Mouse (Mus musculus) induced T-regulatory cell, adult 2 months (primary cell): ENCODE measurements around the gene Smoc1.

Experiments used
- DNase-seq: peaks from one replicate; pipeline ENCODE4 v3.0.0-alpha.2; 2012; ENCODE audit warnings: low read depth

Smoc1 gene

GRCm38 (mm10) chr12:81024993-81025392 lies 1.6 kb upstream of the Smoc1 start:
- DNase-seq = peak; percentile 12

GRCm38 (mm10) chr12:81026995-81027942 lies 661 bp downstream of the Smoc1 start:
- no peak for DNase-seq

- DNase-seq = no peak
These were observed 1.8 kb downstream of the Smoc1 start for GRCm38 (mm10) chr12:81028291-81028920.

GRCm38 (mm10) chr12:81029731-81030130 lies 3.1 kb downstream of the Smoc1 start:
- no peak for DNase-seq

GRCm38 (mm10) chr12:81031579-81031978 lies 5.0 kb downstream of the Smoc1 start:
- no peak for DNase-seq

- DNase-seq = no peak
These were observed 6.9 kb downstream of the Smoc1 start for GRCm38 (mm10) chr12:81033389-81034041.

GRCm38 (mm10) chr12:81034042-81034417 lies 7.4 kb downstream of the Smoc1 start:
- DNase-seq = no peak

GRCm38 (mm10) chr12:81035850-81036249 lies 9.2 kb downstream of the Smoc1 start:
- DNase-seq = no peak

GRCm38 (mm10) chr12:81043616-81044015 lies 17.0 kb downstream of the Smoc1 start:
- no peak for DNase-seq

- no peak for DNase-seq
These were observed 20.3 kb downstream of the Smoc1 start for GRCm38 (mm10) chr12:81046926-81047325.

GRCm38 (mm10) chr12:81049661-81050060 lies 23.1 kb downstream of the Smoc1 start:
- DNase-seq = no peak

GRCm38 (mm10) chr12:81055000-81055705 lies 28.5 kb downstream of the Smoc1 start:
- DNase-seq = no peak

GRCm38 (mm10) chr12:81055811-81056210 lies 29.2 kb downstream of the Smoc1 start:
- no peak for DNase-seq

GRCm38 (mm10) chr12:81057619-81058018 lies 31.0 kb downstream of the Smoc1 start:
- DNase-seq = no peak

GRCm38 (mm10) chr12:81058561-81058960 lies 32.0 kb downstream of the Smoc1 start:
- no peak for DNase-seq

- no peak for DNase-seq
These were observed 35.3 kb downstream of the Smoc1 start for GRCm38 (mm10) chr12:81061831-81062361.

GRCm38 (mm10) chr12:81063336-81063955 lies 36.8 kb downstream of the Smoc1 start:
- DNase-seq = no peak

- DNase-seq = no peak
These were observed 47.5 kb downstream of the Smoc1 start for GRCm38 (mm10) chr12:81074139-81074538.

GRCm38 (mm10) chr12:81074941-81075340 lies 48.3 kb downstream of the Smoc1 start:
- DNase-seq = no peak

- DNase-seq = no peak
These were observed 51.5 kb downstream of the Smoc1 start for GRCm38 (mm10) chr12:81077953-81078646.

- DNase-seq = no peak
These were observed 53.7 kb downstream of the Smoc1 start for GRCm38 (mm10) chr12:81080345-81080744.
